Mouse (Mus musculus) gastrocnemius, postnatal 10 days (tissue): ENCODE data around the gene Mrpl40. TPM values are rescaled to one million over a fixed set of nuclear protein-coding genes. Genes with fewer than 3 reads are reported as not detected.

Experiments used
- DNase-seq: peaks from one replicate; pipeline ENCODE4 v3.0.0; 2021; ENCODE audit warnings: mixed read lengths
- total RNA-seq, 2 experiments: library from RNA; stranded (reverse); gene quantifications; 2 replicates each; pipeline ENCODE4 v1.2.3; 2021

The Mrpl40 gene
- total RNA-seq, 2 experiments from 2014 or later = 48.0 to 48.8 TPM

DNA sequence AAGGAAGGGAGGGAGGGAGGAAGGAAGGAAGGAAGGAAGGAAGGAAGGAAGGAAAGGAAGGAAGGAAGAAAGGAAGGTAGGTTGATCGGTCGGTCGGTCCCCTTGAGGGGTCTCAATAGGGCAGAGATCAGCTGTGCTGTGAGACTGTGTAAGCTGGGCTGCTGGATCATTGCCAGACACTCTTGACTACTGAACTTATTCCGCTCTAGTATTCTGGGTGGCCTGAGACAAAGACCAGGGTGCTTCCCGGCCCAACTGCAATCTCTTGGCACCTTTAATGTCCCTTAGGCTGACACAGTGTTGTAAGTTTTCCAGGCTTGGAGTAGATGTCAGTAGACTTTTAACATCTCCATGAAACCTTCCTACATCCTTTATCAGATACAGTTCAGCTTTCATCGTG lies 47.6 kb downstream of the Mrpl40 start:
- DNase-seq = no peak

DNA sequence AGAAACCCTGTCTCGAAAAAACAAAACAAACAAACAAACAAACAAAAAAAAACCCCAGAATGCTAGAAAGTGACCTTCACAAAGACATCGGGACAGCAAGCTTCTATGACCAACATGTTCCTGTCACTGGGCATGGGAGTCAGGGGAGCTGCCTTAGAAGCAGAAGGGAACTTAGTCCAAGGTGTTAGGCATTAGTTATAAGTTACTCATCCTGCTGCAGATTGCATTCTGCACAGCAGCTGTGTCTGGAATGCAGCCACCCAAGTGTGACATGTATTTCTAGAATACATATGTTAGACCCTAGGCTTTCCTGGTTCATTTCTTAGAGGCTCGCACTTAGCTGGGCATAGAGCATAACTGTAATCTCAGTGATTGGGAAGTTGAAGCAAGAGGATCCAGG lies 48.0 kb downstream of the Mrpl40 start:
- DNase-seq = no peak

DNA sequence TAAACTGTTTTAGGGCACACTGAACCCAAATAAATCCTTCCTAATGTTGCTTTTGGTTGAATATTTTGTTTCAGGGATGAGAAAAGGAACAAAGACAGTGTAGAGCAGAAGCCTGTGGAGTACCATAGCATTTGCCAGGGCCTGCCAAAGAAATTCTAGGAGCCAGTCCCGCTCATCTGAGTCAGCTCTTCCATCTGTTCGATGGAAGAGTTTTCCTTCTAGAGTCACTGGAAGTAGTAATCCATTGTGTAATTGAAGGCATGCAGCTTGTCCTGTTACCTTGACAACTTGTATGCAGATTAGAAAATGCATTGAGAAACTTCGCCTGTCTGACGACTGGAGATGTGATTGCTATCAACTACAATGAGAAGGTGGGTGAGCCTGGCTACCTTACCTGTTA lies 53.7 kb downstream of the Mrpl40 start:
- DNase-seq = no peak

DNA sequence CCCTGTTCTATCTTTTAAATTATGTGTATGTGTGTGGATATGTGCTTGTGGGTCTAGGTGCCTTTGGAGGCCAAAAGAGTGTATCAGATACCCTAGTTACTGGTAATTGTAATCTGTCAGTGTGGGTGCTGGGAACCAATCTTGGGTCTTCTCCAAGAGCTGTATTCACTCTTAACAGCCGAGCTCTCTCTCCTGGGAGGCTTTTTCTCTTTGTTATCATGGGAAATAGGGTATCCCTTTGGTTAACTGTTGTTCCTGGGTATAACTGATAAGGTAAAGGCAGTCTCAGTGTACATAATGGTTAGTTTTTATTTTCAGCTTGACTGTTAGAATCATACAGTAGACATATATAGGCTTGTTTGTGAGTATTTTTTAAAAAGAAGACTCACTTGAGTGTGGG lies 54.3 kb downstream of the Mrpl40 start:
- DNase-seq = no peak

Other genes starting within 250 kb of the Mrpl40 start
- gene Sept5, start 246.9 kb downstream of the Mrpl40 start, total RNA-seq = 10 to 100 TPM in 1 of 2 experiments, 1 to 10 TPM in 1; 7.9 to 15.7 TPM
- gene Cldn5, start 100.0 kb downstream of the Mrpl40 start, total RNA-seq = 10 to 100 TPM; 42.8 to 43.1 TPM
- 10 to 100 TPM; 49.2 to 52.9 TPM for gene Ufd1, start 65.1 kb downstream of the Mrpl40 start, total RNA-seq
- 1 to 10 TPM; 4.2 to 5.5 TPM for gene Cdc45, start 64.9 kb downstream of the Mrpl40 start, total RNA-seq
- gene 2510002D24Rik, start 40.3 kb downstream of the Mrpl40 start, total RNA-seq = 10 to 100 TPM; 18.3 to 19.6 TPM
- gene Gm28539, start 40.3 kb downstream of the Mrpl40 start, total RNA-seq = 1 to 10 TPM; 4.8 to 5.5 TPM
- 10 to 100 TPM; 22.3 to 27.8 TPM for gene Hira, start 175 bp upstream of the Mrpl40 start, total RNA-seq